Mouse (Mus musculus): Measurements from ENCODE around the gene Baiap2l2.

The Baiap2l2 gene

GRCm38 (mm10) chr15:79285399-79285798, at the start of gene Baiap2l2:
TSS of gene Baiap2l2 (minus strand) at chr15:79285537.
- no peak for DNase-seq (ENCODE audit: low spot score)

DNA sequence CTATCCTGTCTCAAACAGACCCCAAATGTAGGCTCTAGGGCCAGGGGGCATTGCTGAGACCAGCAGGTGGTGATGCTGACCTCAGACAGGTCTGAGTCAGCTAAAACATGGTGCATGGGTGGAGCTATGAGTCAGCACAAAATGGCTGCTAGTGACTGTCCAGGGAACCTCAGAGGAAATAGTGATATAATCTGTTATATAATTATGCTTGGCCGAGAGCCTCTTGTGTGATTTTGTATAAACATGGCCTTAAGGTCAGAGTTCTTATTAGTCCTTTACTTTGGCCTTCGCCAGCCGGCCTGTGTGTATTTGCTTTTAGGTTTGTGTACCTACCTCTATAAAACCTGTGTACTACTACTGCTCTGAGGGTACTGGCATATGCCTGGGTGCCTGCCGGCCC, 48.1 kb upstream of the Baiap2l2 start:
- DNase-seq (ENCODE audit: low spot score): peak; percentile 58

GRCm38 (mm10) chr15:79330521-79330920, 45.2 kb upstream of the Baiap2l2 start:
- DNase-seq (ENCODE audit: low spot score): no peak

- DNase-seq (ENCODE audit: low spot score): no peak
These were observed 44.6 kb upstream of the Baiap2l2 start for GRCm38 (mm10) chr15:79329979-79330363.

- DNase-seq (ENCODE audit: low spot score): no peak
These were observed 44.1 kb upstream of the Baiap2l2 start for GRCm38 (mm10) chr15:79329346-79329978.

DNA sequence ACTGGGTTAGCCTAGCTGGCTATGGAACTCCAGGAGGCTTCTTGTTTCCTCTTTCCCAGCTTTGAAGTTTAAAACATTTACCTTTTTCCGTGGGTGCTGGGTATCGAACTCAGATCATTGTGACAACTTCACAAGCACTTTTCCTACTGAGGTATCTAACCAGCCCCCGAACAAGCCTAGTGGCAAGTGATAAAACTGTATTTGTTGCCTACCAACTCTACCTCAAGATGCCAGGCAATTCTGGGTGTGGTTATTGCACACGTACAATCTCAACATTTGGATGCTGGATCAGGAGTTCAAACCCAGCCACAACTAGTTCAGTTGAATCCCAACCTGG, 43.6 kb upstream of the Baiap2l2 start:
- DNase-seq (ENCODE audit: low spot score): no peak

- peak; percentile 99 for DNase-seq (ENCODE audit: low spot score)
These were observed 43.0 kb upstream of the Baiap2l2 start, which contains the start of gene Pla2g6 for GRCm38 (mm10) chr15:79328058-79328938. TSS of gene Pla2g6 (minus strand) at chr15:79328390.

DNA sequence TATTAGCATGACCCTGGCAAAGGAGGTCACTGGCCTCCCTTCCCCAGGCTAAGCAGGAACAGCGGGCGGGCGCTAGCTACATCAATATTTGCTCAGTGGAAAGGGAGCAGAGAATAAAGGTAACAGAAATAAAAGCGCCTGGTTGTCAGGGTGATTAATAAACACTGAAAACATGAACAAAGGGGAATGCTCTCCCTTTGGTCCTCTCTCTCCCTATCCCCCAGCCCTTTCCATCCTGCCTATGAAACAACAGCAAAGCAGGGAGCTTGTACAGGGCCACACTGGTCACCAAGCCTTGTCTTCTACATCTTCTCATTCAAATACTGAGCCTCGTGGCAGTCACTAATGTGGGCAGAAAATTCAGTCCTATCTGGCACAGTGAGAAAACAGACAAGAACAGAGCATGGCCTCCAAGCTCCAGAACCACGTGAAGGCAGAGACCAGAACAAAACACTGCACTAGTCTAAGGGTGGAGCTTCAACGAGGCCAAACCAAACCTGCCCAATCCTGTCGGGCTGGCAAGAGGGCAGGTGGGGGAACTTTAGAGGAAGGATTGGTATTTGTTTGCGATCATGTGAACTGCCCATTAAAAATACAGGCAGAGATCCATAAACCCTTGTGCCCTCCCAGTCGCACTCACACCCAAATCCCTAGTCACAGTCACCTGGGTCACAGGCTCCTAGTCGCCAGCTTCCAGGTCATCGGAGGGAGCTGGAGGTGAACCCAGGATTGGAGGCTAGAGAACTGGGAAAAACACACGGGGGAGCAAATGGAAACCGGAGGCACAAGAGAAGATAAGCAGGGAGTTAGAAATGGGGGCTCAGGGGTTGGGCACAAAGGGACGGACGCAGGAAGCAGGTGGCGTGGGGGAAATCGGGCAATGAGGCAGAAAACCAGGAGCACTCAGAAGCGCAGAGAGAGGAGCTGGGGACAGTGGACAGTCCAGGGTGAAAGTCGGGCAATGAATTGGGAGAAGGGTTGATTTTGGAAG, 41.9 kb upstream of the Baiap2l2 start:
- DNase-seq (ENCODE audit: low spot score): peak; percentile 61

GRCm38 (mm10) chr15:79326264-79326663, 40.9 kb upstream of the Baiap2l2 start:
- no peak for DNase-seq (ENCODE audit: low spot score)

DNA sequence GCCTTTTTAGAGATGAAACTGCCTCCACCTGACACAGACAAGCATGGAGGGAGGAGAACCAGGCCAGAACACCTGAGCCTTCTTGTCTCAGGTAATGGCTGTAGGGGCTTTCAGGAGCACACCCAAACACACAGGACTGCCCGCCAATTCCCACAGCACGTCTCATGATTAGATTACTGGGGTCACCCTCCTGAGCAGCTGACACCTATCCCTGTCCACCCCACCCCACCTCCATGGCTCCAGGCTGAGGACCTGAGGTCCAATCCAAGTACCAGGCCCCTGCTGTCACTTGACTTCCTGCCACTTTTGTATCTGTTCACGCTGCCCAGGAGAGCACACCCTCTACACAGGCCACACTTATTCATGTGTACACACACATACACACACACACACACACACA, 40.4 kb upstream of the Baiap2l2 start:
- no peak for DNase-seq (ENCODE audit: low spot score)

- DNase-seq (ENCODE audit: low spot score): no peak
These were observed 39.0 kb upstream of the Baiap2l2 start for GRCm38 (mm10) chr15:79324373-79324772.

DNA sequence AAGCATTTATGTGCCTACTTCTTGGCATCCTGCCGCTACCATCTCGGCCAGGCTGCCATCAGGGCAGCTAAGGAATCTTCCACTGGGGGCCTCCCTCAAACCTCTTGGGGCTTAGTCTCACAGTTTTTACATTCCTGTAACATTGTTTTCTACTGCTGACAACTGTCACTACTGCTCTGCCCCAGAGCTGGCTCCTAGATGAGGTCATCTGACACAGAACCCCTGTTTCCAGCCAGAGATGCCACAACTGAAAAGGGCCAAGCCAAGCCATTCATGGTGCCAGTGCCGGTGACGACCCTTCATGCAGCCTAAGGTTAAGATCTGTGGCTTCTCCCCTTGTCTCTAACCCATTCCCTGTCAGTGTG, 38.4 kb upstream of the Baiap2l2 start:
- DNase-seq (ENCODE audit: low spot score): no peak

DNA sequence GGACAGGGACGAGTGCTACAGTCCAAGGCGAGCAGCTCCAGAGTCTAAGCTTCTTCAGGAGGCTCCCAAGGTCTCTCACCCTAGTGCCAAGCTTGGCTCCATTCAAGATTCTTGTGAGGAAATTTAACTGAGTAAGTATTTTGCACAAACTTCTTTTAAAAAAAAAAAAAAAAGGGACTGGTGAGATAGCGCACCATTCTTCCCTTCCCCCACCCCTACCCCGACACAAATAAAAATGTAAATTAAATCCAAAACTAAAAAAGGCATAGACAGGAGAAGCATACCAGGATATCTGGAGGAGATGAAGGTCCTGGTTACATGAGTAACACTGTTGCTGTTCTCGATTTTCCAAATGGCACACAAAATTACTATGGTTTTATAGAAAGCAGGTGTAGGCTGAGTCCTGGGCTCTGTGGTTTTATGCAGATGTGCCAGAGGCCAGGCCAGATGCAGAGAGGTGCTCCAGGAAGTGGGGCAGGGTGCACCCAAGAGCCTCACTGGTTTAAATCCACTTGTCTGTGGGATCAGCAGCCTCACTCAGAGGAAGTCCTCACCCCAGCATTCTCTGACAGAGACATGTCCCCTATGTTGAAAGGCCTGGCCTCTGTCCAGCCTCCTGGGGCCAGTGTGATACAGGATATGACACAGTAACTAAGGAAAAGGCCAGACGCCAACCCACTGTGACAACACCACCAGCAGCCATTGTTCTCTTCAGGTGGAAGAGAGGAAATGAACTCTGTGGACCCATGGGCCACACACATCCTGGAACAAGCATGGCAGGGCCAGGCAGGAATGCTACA, 37.9 kb upstream of the Baiap2l2 start:
- DNase-seq (ENCODE audit: low spot score): no peak

GRCm38 (mm10) chr15:79322281-79322990, 37.1 kb upstream of the Baiap2l2 start:
- no peak for DNase-seq (ENCODE audit: low spot score)

DNA sequence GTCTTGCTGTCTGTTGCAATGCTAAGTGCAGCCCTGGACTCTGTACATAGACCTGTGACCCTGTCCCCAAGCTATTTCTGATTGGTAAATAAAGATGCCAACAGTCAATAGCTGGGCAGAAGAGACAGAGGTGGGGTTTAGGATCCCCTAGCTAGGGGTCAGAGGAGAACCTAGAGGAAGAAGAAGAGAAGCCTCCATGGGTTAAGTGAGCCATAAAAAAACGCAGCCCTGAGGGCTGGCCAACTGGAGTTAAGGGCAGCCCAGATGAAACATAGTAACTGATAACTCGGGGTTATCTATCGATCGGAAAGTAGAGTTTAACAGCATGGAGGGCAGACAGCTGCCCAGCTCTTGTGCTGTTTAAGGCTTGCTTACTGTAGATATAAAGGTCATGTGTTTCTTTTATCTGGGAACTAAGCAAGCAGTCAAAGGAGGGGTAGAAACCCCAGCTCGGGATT, 36.4 kb upstream of the Baiap2l2 start:
- no peak for DNase-seq (ENCODE audit: low spot score)

GRCm38 (mm10) chr15:79313848-79314369, 28.6 kb upstream of the Baiap2l2 start:
- no peak for DNase-seq (ENCODE audit: low spot score)

DNA sequence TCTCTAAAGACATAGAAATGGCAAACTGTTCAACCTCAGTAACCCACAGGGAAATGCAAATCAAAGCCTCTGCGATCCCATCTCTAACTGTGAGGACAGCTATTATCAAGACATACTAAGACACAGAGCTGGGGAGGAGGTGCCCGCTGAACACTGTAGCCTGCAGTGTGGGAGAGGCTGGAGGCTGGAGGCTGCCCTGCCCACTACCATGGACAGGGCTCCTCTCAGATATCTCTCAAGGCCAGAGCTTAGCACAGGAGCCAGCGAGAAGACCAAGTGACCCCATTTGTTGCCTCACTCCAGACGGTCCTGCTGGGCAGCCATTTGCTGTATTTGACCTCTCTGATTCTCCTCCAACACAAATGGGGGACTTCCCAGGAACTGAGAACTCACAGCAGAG, 22.5 kb upstream of the Baiap2l2 start:
- no peak for DNase-seq (ENCODE audit: low spot score)

DNA sequence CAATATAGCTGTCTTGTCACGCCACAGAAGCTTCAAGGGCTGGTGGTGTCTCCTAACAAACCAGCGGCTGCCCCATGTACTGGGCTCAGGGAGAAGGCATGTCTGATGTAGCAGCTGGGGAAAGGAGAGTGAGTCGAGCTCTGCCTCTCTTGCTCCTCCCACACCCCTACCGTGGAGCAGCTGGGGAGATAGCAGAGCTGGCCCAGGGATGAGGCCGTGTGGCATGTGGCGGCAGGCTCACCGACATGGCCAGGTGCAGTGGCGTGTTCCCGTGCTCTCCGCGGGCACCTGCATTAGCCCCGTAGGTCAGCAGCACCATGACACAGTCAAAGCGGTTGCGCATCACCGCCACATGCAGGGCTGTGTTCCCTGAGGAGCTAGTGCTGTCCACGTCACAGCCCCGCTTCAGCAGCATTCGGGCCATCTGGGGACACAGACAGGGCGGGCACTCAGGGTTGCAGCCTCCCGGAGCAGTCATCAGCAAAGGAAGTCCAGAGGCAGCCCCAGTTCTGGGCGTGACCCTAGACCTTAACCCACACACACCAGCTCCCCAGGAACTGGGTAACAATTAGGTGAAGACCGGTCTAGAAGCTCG, 20.8 kb upstream of the Baiap2l2 start:
- no peak for DNase-seq (ENCODE audit: low spot score)

DNA sequence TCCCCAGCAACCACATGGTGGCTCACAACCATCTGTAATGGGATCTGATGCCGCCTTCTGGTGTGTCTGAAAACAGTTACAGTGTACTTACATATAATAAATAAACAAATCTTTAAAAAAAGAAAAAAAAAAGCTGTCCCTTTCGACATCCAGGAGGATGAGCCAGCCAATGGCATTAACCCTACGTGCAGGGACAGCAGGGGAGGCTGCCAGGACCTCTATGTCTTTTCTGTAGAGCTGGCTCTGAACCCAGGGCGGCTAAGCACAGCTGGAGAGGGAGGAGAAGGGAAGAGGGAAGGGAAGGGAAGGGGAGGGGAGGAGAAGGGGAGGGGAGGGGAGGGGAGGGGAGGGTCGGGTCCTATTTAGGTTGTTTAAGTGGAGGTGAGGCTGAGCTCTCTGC, 19.5 kb upstream of the Baiap2l2 start:
- DNase-seq (ENCODE audit: low spot score): no peak

DNA sequence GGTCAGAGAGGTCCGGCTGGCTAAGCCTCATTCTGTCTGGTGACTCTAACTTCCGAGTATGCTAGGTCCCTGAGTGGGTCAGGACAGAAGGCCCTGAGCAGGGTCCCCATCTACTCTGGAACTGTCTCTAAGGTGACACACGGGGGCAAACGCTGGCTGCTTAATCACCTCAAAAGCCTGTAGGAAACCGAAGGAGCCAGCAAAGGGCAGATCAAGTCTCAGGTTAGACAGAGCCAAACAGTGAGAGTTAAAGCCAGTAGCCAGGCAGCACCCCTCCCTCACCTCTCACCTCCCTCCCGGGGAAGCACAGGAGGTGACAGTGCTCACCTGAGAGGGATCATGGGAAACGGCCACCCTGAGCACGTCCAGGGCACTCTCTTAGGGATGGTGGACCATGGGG, 18.4 kb upstream of the Baiap2l2 start:
- DNase-seq (ENCODE audit: low spot score): no peak
